Mouse (Mus musculus) intestine, postnatal 0 days (tissue): Measurements from ENCODE around the gene Tln2. TPM values are rescaled to one million over a fixed set of nuclear protein-coding genes. Genes with fewer than 3 reads are reported as not detected.

Source experiments
- ATAC-seq: fragments of 200-750 bp; cut with Nextera tagmentation; 2 replicates; pipeline ENCODE4 v1.8.0; 2017; ENCODE audit warnings: mild to moderate bottlenecking, moderate TSS enrichment, moderate library complexity
- H3K27ac ChIP-seq: fragments of 300-500 bp; sonication (generic); 2 replicates; pipeline ENCODE4 v1.5.1; 2014; ENCODE audit warnings: mild to moderate bottlenecking, low read depth, low read length, moderate library complexity
- H3K27me3 ChIP-seq: fragments of 300-500 bp; sonication (generic); replicated peaks from 2 replicates; pipeline ENCODE4 v1.6.1; 2014; ENCODE audit warnings: low read length, mixed read lengths; ENCODE audit not compliant: control insufficient read depth, insufficient read depth
- H3K36me3 ChIP-seq: fragments of 300-500 bp; sonication (generic); 2 replicates; pipeline ENCODE4 v1.6.1; 2014; ENCODE audit warnings: mild to moderate bottlenecking, moderate library complexity; ENCODE audit not compliant: control insufficient read depth, insufficient read depth
- H3K4me1 ChIP-seq: fragments of 300-500 bp; sonication (generic); replicated peaks from 2 replicates; pipeline ENCODE4 v1.6.1; 2014; ENCODE audit warnings: antibody characterized with exemption, low read length, mixed read lengths; ENCODE audit not compliant: control insufficient read depth, insufficient read depth
- H3K4me2 ChIP-seq: fragments of 300-500 bp; sonication (generic); replicated peaks from 2 replicates; pipeline ENCODE4 v1.6.1; 2014; ENCODE audit warnings: low read depth, mild to moderate bottlenecking, moderate library complexity
- H3K4me3 ChIP-seq: fragments of 300-500 bp; sonication (generic); 2 replicates; pipeline ENCODE4 v1.5.1; 2014; ENCODE audit warnings: low read depth, low read length
- H3K9ac ChIP-seq: fragments of 300-500 bp; sonication (generic); 2 replicates; pipeline ENCODE4 v1.6.1; 2014; ENCODE audit warnings: mild to moderate bottlenecking, low read depth, low read length
- H3K9me3 ChIP-seq: fragments of 300-500 bp; sonication (generic); 2 replicates; pipeline ENCODE4 v1.6.1; 2016; ENCODE audit warnings: mixed run types; ENCODE audit not compliant: control insufficient read depth
- CTCF ChIP-seq: sonication (generic); IDR thresholded peaks from 2 replicates; pipeline ENCODE4 v1.5.1; 2016; ENCODE audit warnings: low read depth, mild to moderate bottlenecking, control low read depth, antibody characterized with exemption, moderate library complexity
- WGBS: fragments of 180-500 bp; shearing (Covaris S2); extraction: QIAGEN DNeasy Blood & Tissue Kit; methylation state at CpG from one replicate; pipeline ENCODE4 v1.1.7; 2014; 5-methylcytosine and 5-hydroxymethylcytosine counted together
- polyA plus RNA-seq: library from polyadenylated mRNA; unstranded; fragments of >200 nt; fragmentation: Nextera tagmentation; extraction: Ambion mirVana; gene quantifications from 2 replicates; pipeline ENCODE4 v1.2.1, GENCODE M21; 2015

Gene Tln2
- polyA plus RNA-seq, 1 experiment from 2014 or later = 8.8 TPM

DNA sequence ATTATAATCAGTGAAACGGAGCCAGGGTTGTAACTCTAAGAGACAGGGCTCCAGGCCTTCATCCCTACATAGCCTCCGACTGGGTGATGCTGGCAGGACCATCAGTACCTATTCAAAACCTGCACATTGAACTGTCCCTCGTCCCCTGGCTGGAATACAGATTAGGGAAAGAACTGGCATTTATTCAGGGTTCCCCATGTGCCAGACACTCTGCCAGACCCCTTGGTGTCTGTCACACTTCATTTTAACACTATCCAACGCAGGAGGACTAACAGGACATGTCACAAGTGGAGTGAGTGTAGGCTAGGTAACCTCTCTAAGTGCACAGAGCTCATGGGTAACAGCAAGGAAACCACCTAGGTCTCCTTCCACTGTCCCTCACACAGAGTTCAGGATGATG lies 37.8 kb downstream of the Tln2 start:
- no peaks in the 10 kb centered on the region for H3K4me1 ChIP-seq
- 83% methylated on average over 4 of the region's 4 CpGs for WGBS
- no peak overlapping the region for H3K9ac ChIP-seq
- H3K36me3 ChIP-seq = no peaks in the 10 kb centered on the region
- no peaks in the 10 kb centered on the region for H3K27me3 ChIP-seq
- H3K27ac ChIP-seq = no peak overlapping the region
- no peak for ATAC-seq
- H3K4me2 ChIP-seq = no peak overlapping the region
- no peak for TF ChIP-seq CTCF
- H3K9me3 ChIP-seq = no peaks in the 10 kb centered on the region
- no peak overlapping the region for H3K4me3 ChIP-seq

DNA sequence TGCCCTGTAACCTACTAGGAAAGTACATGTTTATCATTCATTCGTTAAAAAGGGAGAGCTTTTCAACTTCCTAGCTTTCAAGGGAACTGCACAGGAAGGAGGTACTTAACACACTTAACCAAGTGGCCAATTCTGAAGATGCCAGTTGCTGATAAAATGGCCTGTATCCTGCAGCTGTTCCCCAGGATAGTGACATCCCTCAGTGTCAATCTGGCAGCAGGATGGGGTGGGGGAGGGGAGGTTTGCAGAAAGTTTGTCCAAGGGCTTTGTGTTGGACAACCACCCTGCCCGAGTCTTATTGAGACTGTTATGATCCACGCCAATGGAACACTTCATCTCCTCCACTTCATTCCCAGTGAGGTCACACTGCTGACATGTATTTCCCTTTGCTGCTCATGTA lies 50.0 kb downstream of the Tln2 start:
- 39% methylated on average over 3 of the region's 3 CpGs for WGBS
- Histone ChIP-seq H3K4me1 (no peaks in the 10 kb centered on the region), H3K36me3 (no peaks in the 10 kb centered on the region), H3K4me2 (no peak overlapping the region), H3K4me3 (no peak overlapping the region), H3K27me3 (no peaks in the 10 kb centered on the region), H3K9me3 (no peaks in the 10 kb centered on the region), H3K27ac (no peak overlapping the region), H3K9ac (no peak overlapping the region)
- no peak for TF ChIP-seq CTCF
- no peak for ATAC-seq

- no peak for TF ChIP-seq CTCF
- 44% methylated on average over 8 of the region's 8 CpGs for WGBS
- peak; percentile 53 for ATAC-seq
These were observed 54.7 kb downstream of the Tln2 start for GRCm38 (mm10) chr9:67504669-67505260.

GRCm38 (mm10) chr9:67501801-67502200 lies 57.7 kb downstream of the Tln2 start:
- 88% methylated on average over 1 of the region's 1 CpGs for WGBS
- Histone ChIP-seq H3K4me1 (no peaks in the 10 kb centered on the region), H3K36me3 (no peaks in the 10 kb centered on the region), H3K27ac (no peak overlapping the region), H3K4me2 (no peak overlapping the region), H3K4me3 (no peak overlapping the region), H3K27me3 (no peaks in the 10 kb centered on the region), H3K9me3 (no peaks in the 10 kb centered on the region), H3K9ac (no peak overlapping the region)
- no peak for ATAC-seq
- TF ChIP-seq CTCF = no peak

More at GRCm38 (mm10) chr9:67504669-67505260, 54.7 kb downstream of the Tln2 start:
- Histone ChIP-seq H3K36me3 (no peaks in the 10 kb centered on the region), H3K27ac (no peak overlapping the region), H3K4me1 (no peaks in the 10 kb centered on the region), H3K9ac (no peak overlapping the region), H3K9me3 (no peaks in the 10 kb centered on the region), H3K27me3 (no peaks in the 10 kb centered on the region), H3K4me2 (no peak overlapping the region), H3K4me3 (no peak overlapping the region)

- Histone ChIP-seq H3K4me1 (no peaks in the 10 kb centered on the region), H3K27ac (no peak overlapping the region), H3K4me3 (no peak overlapping the region), H3K4me2 (no peak overlapping the region), H3K27me3 (no peaks in the 10 kb centered on the region), H3K9ac (no peak overlapping the region), H3K9me3 (no peaks in the 10 kb centered on the region), H3K36me3 (no peaks in the 10 kb centered on the region)
- TF ChIP-seq CTCF = no peak
- WGBS = 58% methylated on average over 2 of the region's 2 CpGs
- ATAC-seq = no peak
These were observed 63.1 kb downstream of the Tln2 start for GRCm38 (mm10) chr9:67496368-67496767.

GRCm38 (mm10) chr9:67495350-67495749 lies 64.2 kb downstream of the Tln2 start:
- no peak for ATAC-seq
- no peak overlapping the region for H3K4me3 ChIP-seq

More at GRCm38 (mm10) chr9:67495350-67495749, 64.2 kb downstream of the Tln2 start:
- Histone ChIP-seq H3K27me3 (no peaks in the 10 kb centered on the region), H3K27ac (no peak overlapping the region), H3K9ac (no peak overlapping the region), H3K4me2 (no peak overlapping the region), H3K36me3 (no peaks in the 10 kb centered on the region), H3K4me1 (no peaks in the 10 kb centered on the region), H3K9me3 (no peaks in the 10 kb centered on the region)
- 35% methylated on average over 3 of the region's 3 CpGs for WGBS
- TF ChIP-seq CTCF = no peak
